Mouse (Mus musculus) erythroblast, embryonic 14.5 days (primary cell): Measurements from ENCODE around the gene Gm21970. TPM values are rescaled to one million over a fixed set of nuclear protein-coding genes. Genes with fewer than 3 reads are reported as not detected.
A peak's percentile ranks its signal among the peaks of the same experiment; 100 is the strongest.

Experiments
- H3K27me3 ChIP-seq: 2 replicates; pipeline ENCODE4 v1.6.1; 2012; ENCODE audit warnings: inconsistent platforms; ENCODE audit not compliant: control insufficient read depth
- H3K36me3 ChIP-seq: 2 replicates; pipeline ENCODE4 v1.6.1; 2012; ENCODE audit warnings: mild to moderate bottlenecking, inconsistent platforms; ENCODE audit not compliant: control insufficient read depth
- H3K4me1 ChIP-seq: 2 replicates; pipeline ENCODE4 v1.6.1; 2012; ENCODE audit warnings: inconsistent platforms; ENCODE audit not compliant: control insufficient read depth
- H3K4me3 ChIP-seq: replicated peaks from 2 replicates; pipeline ENCODE3; 2012; ENCODE audit warnings: moderate library complexity, mild to moderate bottlenecking, inconsistent platforms
- H3K9me3 ChIP-seq: 2 replicates; pipeline ENCODE4 v1.6.1; 2012; ENCODE audit warnings: low read length, inconsistent platforms, mixed read lengths; ENCODE audit not compliant: control insufficient read depth
- GATA1 ChIP-seq: IDR thresholded peaks from 2 replicates; pipeline ENCODE4 v1.6.1; 2012; ENCODE audit warnings: low read length, inconsistent platforms, mixed read lengths
- TAL1 ChIP-seq: IDR thresholded peaks from 3 replicates; pipeline ENCODE4 v1.6.1; 2012; ENCODE audit warnings: low read length, inconsistent platforms, mixed read lengths
- polyA plus RNA-seq: library from polyadenylated mRNA; stranded (reverse); fragments of >175 nt; gene quantifications from 2 replicates; pipeline ENCODE4 v1.2.3, GENCODE M21; 2012

Gm21970 gene
- polyA plus RNA-seq, 1 experiment, result not detected

- peak overlapping the region; percentile 54 for H3K4me3 ChIP-seq
- peaks cover 34% of the 10 kb centered on the region for H3K36me3 ChIP-seq
- H3K27me3 ChIP-seq, result no peaks in the 10 kb centered on the region
- peaks cover 93% of the 10 kb centered on the region for H3K4me1 ChIP-seq
- peak; percentile 93 for TF ChIP-seq GATA1
- peak; percentile 92 for TF ChIP-seq TAL1
- peaks cover 8% of the 10 kb centered on the region for H3K9me3 ChIP-seq
Observed at GRCm38 (mm10) chr16:91441811-91442240, 50.3 kb downstream of the Gm21970 start.

DNA sequence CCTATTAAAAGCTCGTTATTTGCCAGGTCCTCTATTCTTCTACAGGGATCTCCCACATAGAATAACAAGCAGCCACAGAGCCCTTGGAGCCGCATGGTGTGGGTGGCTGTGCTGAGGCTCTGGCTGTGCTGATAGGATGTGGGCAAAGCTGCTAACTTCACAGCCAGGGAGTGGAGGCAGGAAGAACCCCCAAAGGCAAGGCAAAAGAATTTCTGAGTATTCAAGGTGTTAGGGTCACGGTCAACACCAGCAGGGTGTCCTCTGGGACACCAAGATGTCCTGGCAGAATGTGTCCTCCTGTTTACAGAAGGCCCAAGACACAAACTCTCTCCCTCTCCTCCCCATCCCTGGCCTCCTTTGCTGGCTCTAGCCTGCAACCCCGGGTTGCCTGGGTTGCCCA, 50.9 kb downstream of the Gm21970 start:
- peaks cover 96% of the 10 kb centered on the region for H3K4me1 ChIP-seq
- no peaks in the 10 kb centered on the region for H3K27me3 ChIP-seq
- peaks cover 38% of the 10 kb centered on the region for H3K36me3 ChIP-seq
- peak overlapping the region; percentile 54 for H3K4me3 ChIP-seq
- H3K9me3 ChIP-seq, result peaks cover 8% of the 10 kb centered on the region
- no peak for TF ChIP-seq GATA1
- no peak for TF ChIP-seq TAL1

- no peaks in the 10 kb centered on the region for H3K27me3 ChIP-seq
- TF ChIP-seq GATA1 (no peak), TAL1 (no peak)
- H3K4me1 ChIP-seq, result peaks cover 96% of the 10 kb centered on the region
- H3K36me3 ChIP-seq, result peaks cover 37% of the 10 kb centered on the region
- H3K9me3 ChIP-seq, result peaks cover 8% of the 10 kb centered on the region
- peak overlapping the region; percentile 54 for H3K4me3 ChIP-seq
Observed at GRCm38 (mm10) chr16:91443211-91443611, 51.7 kb downstream of the Gm21970 start.

GRCm38 (mm10) chr16:91444847-91445246, 53.3 kb downstream of the Gm21970 start:
- H3K4me1 ChIP-seq, result peaks cover 96% of the 10 kb centered on the region
- H3K27me3 ChIP-seq, result no peaks in the 10 kb centered on the region
- H3K4me3 ChIP-seq, result no peak overlapping the region
- H3K9me3 ChIP-seq, result peaks cover 8% of the 10 kb centered on the region
- no peak for TF ChIP-seq TAL1
- TF ChIP-seq GATA1, result no peak
- H3K36me3 ChIP-seq, result peaks cover 29% of the 10 kb centered on the region

GRCm38 (mm10) chr16:91445566-91445965, 54.0 kb downstream of the Gm21970 start:
- TF ChIP-seq GATA1 (no peak), TAL1 (no peak)
- H3K4me3 ChIP-seq, result no peak overlapping the region
- no peaks in the 10 kb centered on the region for H3K27me3 ChIP-seq
- H3K36me3 ChIP-seq, result peaks cover 29% of the 10 kb centered on the region
- H3K9me3 ChIP-seq, result peaks cover 8% of the 10 kb centered on the region
- peaks cover 96% of the 10 kb centered on the region for H3K4me1 ChIP-seq

GRCm38 (mm10) chr16:91446778-91447511, 55.4 kb downstream of the Gm21970 start:
- Histone ChIP-seq H3K4me1 (peaks cover 91% of the 10 kb centered on the region), H3K27me3 (no peaks in the 10 kb centered on the region), H3K9me3 (peaks cover 8% of the 10 kb centered on the region), H3K4me3 (no peak overlapping the region), H3K36me3 (peaks cover 29% of the 10 kb centered on the region)
- TF ChIP-seq GATA1, result no peak
- TF ChIP-seq TAL1, result no peak

DNA sequence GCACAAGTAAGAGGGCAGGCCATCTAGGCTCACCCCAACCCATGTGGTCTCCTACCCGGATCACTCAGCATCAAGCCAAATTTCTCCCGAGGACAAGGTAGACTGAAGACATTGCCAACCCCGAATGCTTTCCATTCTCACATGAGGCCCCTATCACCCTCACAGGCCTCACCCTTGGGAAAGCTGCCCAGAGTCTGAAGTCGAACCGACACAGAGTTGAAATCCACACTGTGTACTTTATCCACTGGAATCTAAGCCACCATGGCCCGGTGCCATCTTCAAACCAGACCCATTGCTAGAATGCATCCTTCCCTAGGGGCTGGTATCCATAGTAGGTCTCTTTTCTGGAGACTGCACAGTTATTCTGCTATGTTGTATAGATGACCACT, 56.0 kb downstream of the Gm21970 start:
- peaks cover 8% of the 10 kb centered on the region for H3K9me3 ChIP-seq
- no peak overlapping the region for H3K4me3 ChIP-seq
- H3K27me3 ChIP-seq, result no peaks in the 10 kb centered on the region
- H3K4me1 ChIP-seq, result peaks cover 91% of the 10 kb centered on the region
- TF ChIP-seq GATA1, result no peak
- peaks cover 28% of the 10 kb centered on the region for H3K36me3 ChIP-seq

GRCm38 (mm10) chr16:91448088-91448487, 56.6 kb downstream of the Gm21970 start:
- Histone ChIP-seq H3K9me3 (peaks cover 8% of the 10 kb centered on the region), H3K36me3 (peaks cover 23% of the 10 kb centered on the region), H3K27me3 (no peaks in the 10 kb centered on the region), H3K4me3 (no peak overlapping the region), H3K4me1 (peaks cover 89% of the 10 kb centered on the region)
- no peak for TF ChIP-seq TAL1
- TF ChIP-seq GATA1, result peak; percentile 84

DNA sequence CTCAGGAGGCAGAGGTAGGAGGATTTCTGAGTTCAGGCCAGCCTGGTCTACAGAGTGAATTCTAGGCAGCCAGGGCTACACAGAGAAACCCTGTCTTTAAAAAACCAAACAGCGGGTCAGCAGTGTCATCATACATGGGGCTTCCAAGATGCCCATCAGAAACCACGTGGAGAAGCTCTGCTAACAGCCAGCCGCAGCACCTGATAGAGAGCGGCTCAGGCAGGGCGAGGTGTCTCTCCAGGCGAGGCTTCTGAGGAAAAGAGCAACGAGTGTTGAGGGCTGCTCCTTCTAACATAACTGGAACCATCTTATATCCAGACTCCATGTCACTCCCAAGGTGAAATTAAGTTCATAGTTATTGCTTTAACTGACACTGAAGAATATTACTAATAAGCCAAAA, 57.4 kb downstream of the Gm21970 start:
- TF ChIP-seq TAL1 (no peak), GATA1 (no peak)
- Histone ChIP-seq H3K36me3 (peaks cover 16% of the 10 kb centered on the region), H3K4me1 (peaks cover 83% of the 10 kb centered on the region), H3K4me3 (no peak overlapping the region), H3K9me3 (peaks cover 5% of the 10 kb centered on the region), H3K27me3 (no peaks in the 10 kb centered on the region)
